Mouse (Mus musculus) liver, adult 2 months (tissue): ENCODE measurements around the gene Pank3.

Experiments
- CTCF ChIP-seq: fragments of 200-500 bp; IDR thresholded peaks from 2 replicates; pipeline ENCODE4 v1.5.1; 2011; ENCODE audit warnings: low read depth, low read length, control low read depth
- POLR2A ChIP-seq: fragments of 200-500 bp; IDR thresholded peaks from 2 replicates; pipeline ENCODE4 v1.6.1; 2011; ENCODE audit warnings: low read length, control low read depth; ENCODE audit not compliant: insufficient read depth; ENCODE audit errors: extremely low read depth

GRCm38 (mm10) chr11:35743586-35743985, 25.7 kb upstream of the Pank3 start:
- TF ChIP-seq POLR2A: no peak
- TF ChIP-seq CTCF: no peak
